Mouse (Mus musculus) neural tube, postnatal 0 days (tissue): Measurements from ENCODE around the gene Dlgap1. TPM values are rescaled to one million over a fixed set of nuclear protein-coding genes. Genes with fewer than 3 reads are reported as not detected.

ENCODE experiments used
- microRNA counts: library from miRNA; unstranded; fragments of <30 nt; microRNA quantifications from one replicate; lab custom pipeline; 2015
- microRNA-seq: library from miRNA; unstranded; fragments of <30 nt; microRNA quantifications from one replicate; pipeline ENCODE4, GENCODE M21; 2016
- polyA plus RNA-seq: library from polyadenylated mRNA; unstranded; fragments of >200 nt; fragmentation: Nextera tagmentation; extraction: Ambion mirVana; gene quantifications from 2 replicates; pipeline ENCODE4 v1.2.1, GENCODE M21; 2015

Dlgap1 gene
- polyA plus RNA-seq = 38.7 and 48.2 TPM in 2 replicates

GRCm38 (mm10) chr17:69969021-69969815, at the start of gene Dlgap1:
Gene Dlgap1, plus strand, starts transcription at chr17:69969073.

GRCm38 (mm10) chr17:70853436-70853905, 884.6 kb downstream of the Dlgap1 start, which contains the start of gene Tgif1:
Gene Tgif1, minus strand, starts transcription at chr17:70853546.

MicroRNAs encoded within 50 kb of the gene (microRNA counts, 519-probe panel; counts per million panel counts)
- microRNA mmu-miR-1195 (lab: Ali Mortazavi, UCI) = 40.5 counts per million

Small RNA genes lying within 50 kb of the gene (microRNA-seq; reads per million reads assigned to microRNA genes)
- gene Mir1195 = not detected
